Mouse (Mus musculus) inflammation-experienced regulatory T-cells, adult 6 months (primary cell): ENCODE measurements around the gene Lipo4. TPM values are rescaled to one million over a fixed set of nuclear protein-coding genes. Genes with fewer than 3 reads are reported as not detected.
"Not testable (repeated sequence)": the region's sequence is repeated elsewhere in the genome, so short reads cannot be mapped to it uniquely, and the experiment has no call there.

Experiments used
- ATAC-seq: one replicate; pipeline ENCODE4 v1.8.0; 2017
- polyA plus RNA-seq, 3 experiments: library from polyadenylated mRNA; unstranded; fragments of 100-300 nt; shearing (Covaris generic); gene quantifications; one replicate each; pipeline ENCODE4 v1.2.1; 2017

Lipo4 gene
- polyA plus RNA-seq, result not detected

DNA sequence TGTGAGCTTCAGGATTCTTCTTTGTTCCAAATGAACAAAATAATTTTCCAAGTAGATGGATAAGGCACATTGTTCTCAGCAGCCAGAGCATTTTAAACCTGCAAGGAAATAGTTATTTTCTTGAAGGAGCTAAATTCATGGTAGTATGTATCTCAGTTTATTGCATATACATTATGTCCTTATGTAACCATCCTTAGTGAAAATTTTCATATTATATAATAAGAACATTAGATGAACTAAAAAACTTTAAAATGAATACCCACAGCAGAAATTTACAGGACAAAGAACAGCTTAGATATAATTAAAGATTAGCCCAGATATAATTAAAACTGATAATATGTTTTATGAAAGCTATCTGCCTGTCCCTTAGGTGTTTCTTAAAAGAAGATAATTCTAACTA, at the start of gene Lipo4:
Lipo4 (minus strand) TSS at position 101 of the 400 bp plus-strand sequence.
- ATAC-seq, result no peak

- not testable (repeated sequence) for ATAC-seq
These were observed 61.2 kb downstream of the Lipo4 start for GRCm38 (mm10) chr19:33456426-33456825.

GRCm38 (mm10) chr19:33453725-33454124, 63.9 kb downstream of the Lipo4 start:
- no peak for ATAC-seq

Other genes with a start within 250 kb of the Lipo4 start
- 1 to 10 TPM; 3.5 to 6.1 (median 5.5) TPM for gene Rnls, start 125.5 kb downstream of the Lipo4 start, polyA plus RNA-seq
- gene Gm8978, start 107.5 kb upstream of the Lipo4 start, polyA plus RNA-seq, result not detected
- not detected for gene Lipo2, start 233.6 kb upstream of the Lipo4 start, polyA plus RNA-seq
- gene Lipo3, start 244.2 kb upstream of the Lipo4 start, polyA plus RNA-seq, result 10 to 100 TPM in 1 of 3 experiments, 1 to 10 TPM in 2; 6.8 to 11.2 (median 7.5) TPM